Comparison of ENCODE assay signal across 8 mouse cellular contexts in the genomic region with DNA sequence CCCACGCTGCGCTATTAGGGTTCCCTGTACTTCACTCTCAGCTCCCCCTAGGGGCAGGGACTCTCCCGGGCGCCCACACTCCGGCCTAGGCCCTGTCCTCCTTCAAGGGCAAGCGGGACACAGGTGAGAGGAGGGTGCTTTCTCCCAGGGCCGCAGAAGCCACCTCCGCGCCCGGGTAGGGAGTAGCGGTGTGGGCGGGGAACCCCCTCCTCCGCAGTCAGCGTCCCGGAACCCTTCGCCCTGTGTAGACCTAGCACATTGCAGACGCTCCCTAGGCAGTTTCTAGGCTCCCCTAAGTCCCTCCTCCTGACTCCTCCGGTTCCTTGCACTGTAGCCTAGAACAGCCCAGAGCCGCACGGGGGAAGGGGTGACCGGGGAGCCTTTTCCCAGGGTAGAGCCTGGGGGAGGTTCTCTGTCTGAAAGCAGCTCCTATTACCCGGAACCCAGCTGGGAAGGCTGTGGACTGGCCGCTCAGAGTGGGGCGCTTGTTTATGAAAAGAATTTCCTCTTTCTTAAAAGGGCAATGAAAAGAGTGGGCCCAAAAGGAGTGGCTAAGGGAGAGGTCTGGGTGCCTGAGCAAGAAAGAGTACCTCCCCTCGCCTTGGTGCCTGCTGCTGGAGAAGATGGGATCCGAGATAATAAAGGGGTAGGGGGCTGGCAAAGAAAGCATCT. TPM values are rescaled to one million over a fixed set of nuclear protein-coding genes. Genes with fewer than 3 reads are reported as not detected.
DNase-seq lines count a peak whose midpoint lies in the region; ATAC-seq and TF ChIP-seq lines count a peak whose summit lies in the region.

No protein-coding gene starts in this region.

- TF ChIP-seq EP300 in liver, embryonic 14.5 days (IDR thresholded peaks at IDR 0.05; ENCODE audit: low read depth) = peak; percentile 57; the same call in 1 of the 2 replicates
- peak; percentile 81 for TF ChIP-seq EP300 in stomach, postnatal 0 days (optimal IDR thresholded peaks at IDR 0.05)

- peak overlapping the region; percentile 98 to 99 for H3K27ac ChIP-seq in heart, embryonic 14.5 days (replicated peaks in 1 of 2; ENCODE audit: control insufficient read depth in 1 of 2, insufficient read depth in 1 of 2, low read depth in 2 of 2, low read length in 2 of 2)
- H3K27ac ChIP-seq in liver, embryonic 14.5 days = peak overlapping the region; percentile 65
- H3K27ac ChIP-seq in neural tube, embryonic 11.5 days (ENCODE audit: low read depth, low read length) = peak overlapping the region; percentile 91
- peak overlapping the region; percentile 99 for H3K27ac ChIP-seq in stomach, postnatal 0 days (replicated peaks)

- H3K9ac ChIP-seq in heart, embryonic 14.5 days (ENCODE audit: low read length) = peak overlapping the region; percentile 80
- H3K9ac ChIP-seq in liver, embryonic 14.5 days (replicated peaks) = peak overlapping the region; percentile 75
- peak overlapping the region; percentile 73 for H3K9ac ChIP-seq in neural tube, embryonic 11.5 days (ENCODE audit: low read length)
- H3K9ac ChIP-seq in stomach, postnatal 0 days (ENCODE audit: low read length) = peak overlapping the region; percentile 76

- H3K27me3 ChIP-seq in heart, embryonic 14.5 days (ENCODE audit: control insufficient read depth, insufficient read depth, low read length) = no peaks in the 10 kb centered on the region
- no peaks in the 10 kb centered on the region for H3K27me3 ChIP-seq in liver, embryonic 14.5 days (ENCODE audit: control insufficient read depth, insufficient read depth, low read length)
- 0 out of 2 replicates have a peak, but pooled peaks cover 4% of the 10 kb centered on the region for H3K27me3 ChIP-seq in neural tube, embryonic 11.5 days (ENCODE audit: control insufficient read depth, insufficient read depth, low read length)
- H3K27me3 ChIP-seq in stomach, postnatal 0 days (ENCODE audit: control insufficient read depth, insufficient read depth, low read length) = no peaks in the 10 kb centered on the region

- DNase-seq in c-Kit-negative CD71-positive TER-119-positive erythroid progenitor cells, embryonic 14.5 days (ENCODE audit: low read depth, low spot score) = peak; percentile 78
- peak; percentile 93 for DNase-seq in fibroblast of lung, adult 2 months (ENCODE audit: low read depth)
- peak; percentile 96 for DNase-seq in kidney, postnatal 14 days
- DNase-seq in liver, embryonic 14.5 days (ENCODE audit: low read depth in 3 of 3, low spot score in 3 of 3) = peak; percentile 82 to 85 (median 84)
- peak; percentile 95 for DNase-seq in neural tube, embryonic 11.5 days (ENCODE audit: low spot score)
- DNase-seq in stomach, postnatal 0 days (ENCODE audit: low spot score) = peak; percentile 97

- peaks cover 18 to 21% of the 10 kb centered on the region in 2 experiments for H3K4me1 ChIP-seq in heart, embryonic 14.5 days (ENCODE audit: control insufficient read depth in 2 of 2, insufficient read depth in 2 of 2, low read length in 2 of 2)
- H3K4me1 ChIP-seq in liver, embryonic 14.5 days (replicated peaks; ENCODE audit: control insufficient read depth in 2 of 2, insufficient read depth in 2 of 2, low read length in 1 of 2) = peaks cover 19 to 31% of the 10 kb centered on the region in 2 experiments
- peaks cover 6% of the 10 kb centered on the region; the same call in 1 of the 2 replicates for H3K4me1 ChIP-seq in neural tube, embryonic 11.5 days (ENCODE audit: control insufficient read depth, insufficient read depth, low read length)
- H3K4me1 ChIP-seq in stomach, postnatal 0 days (replicated peaks; ENCODE audit: control insufficient read depth, insufficient read depth) = peaks cover 3% of the 10 kb centered on the region; the same call in 1 of the 2 replicates

- no peaks in the 10 kb centered on the region for H3K9me3 ChIP-seq in heart, embryonic 14.5 days (ENCODE audit: control insufficient read depth, low read length)
- no peaks in the 10 kb centered on the region for H3K9me3 ChIP-seq in liver, embryonic 14.5 days (ENCODE audit: control insufficient read depth, low read length)
- no peaks in the 10 kb centered on the region for H3K9me3 ChIP-seq in neural tube, embryonic 11.5 days (ENCODE audit: control insufficient read depth, low read length)
- H3K9me3 ChIP-seq in stomach, postnatal 0 days (ENCODE audit: control insufficient read depth, low read length) = no peaks in the 10 kb centered on the region

- TF ChIP-seq CTCF in liver, embryonic 14.5 days (IDR thresholded peaks at IDR 0.05; ENCODE audit: low read depth) = peak; percentile 91
- TF ChIP-seq CTCF in stomach, postnatal 0 days (IDR thresholded peaks at IDR 0.05; ENCODE audit: low read depth) = peak; percentile 71

- WGBS in heart, embryonic 14.5 days = under 1% methylated on average over 26 of the region's 26 CpGs
- under 1% methylated on average over 26 of the region's 26 CpGs for WGBS in liver, embryonic 14.5 days (ENCODE audit: insufficient replicate concordance)
- WGBS in neural tube, embryonic 11.5 days = under 1% methylated on average over 26 of the region's 26 CpGs
- 0% methylated on average over 26 of the region's 26 CpGs for WGBS in stomach, postnatal 0 days

- H3K4me3 ChIP-seq in heart, embryonic 14.5 days (ENCODE audit: control insufficient read depth in 1 of 2, insufficient read depth in 1 of 2, low read depth in 1 of 2, low read length in 2 of 2) = peak overlapping the region; percentile 53 to 64
- H3K4me3 ChIP-seq in liver, embryonic 14.5 days (ENCODE audit: insufficient read depth in 1 of 2, low read depth in 2 of 2, low read length in 2 of 2) = peak overlapping the region; percentile 61 to 78
- peak overlapping the region; percentile 58 for H3K4me3 ChIP-seq in neural tube, embryonic 11.5 days (ENCODE audit: low read depth, low read length)
- H3K4me3 ChIP-seq in stomach, postnatal 0 days (ENCODE audit: low read depth, low read length) = peak overlapping the region; percentile 51

- no peaks in the 10 kb centered on the region for H3K36me3 ChIP-seq in heart, embryonic 14.5 days (ENCODE audit: control insufficient read depth, insufficient read depth, low read length)
- H3K36me3 ChIP-seq in liver, embryonic 14.5 days (replicated peaks; ENCODE audit: control insufficient read depth, insufficient read depth, low read depth) = no peaks in the 10 kb centered on the region
- no peaks in the 10 kb centered on the region for H3K36me3 ChIP-seq in neural tube, embryonic 11.5 days (ENCODE audit: control insufficient read depth, insufficient read depth, low read length)
- H3K36me3 ChIP-seq in stomach, postnatal 0 days (ENCODE audit: control insufficient read depth, insufficient read depth, low read length) = no peaks in the 10 kb centered on the region

- peak; percentile 72 for ATAC-seq in CD4-positive, CD25-positive, alpha-beta regulatory T cell, adult 4 months
- peak; percentile 85 for ATAC-seq in heart, embryonic 14.5 days (ENCODE audit: insufficient number of reproducible peaks, insufficient read depth, low FRiP score, low read depth)
- ATAC-seq in liver, embryonic 14.5 days (ENCODE audit: insufficient read depth) = peak; percentile 79
- ATAC-seq in neural tube, embryonic 11.5 days (ENCODE audit: insufficient read depth, low FRiP score, low TSS enrichment) = peak; percentile 85
- ATAC-seq in stomach, postnatal 0 days (ENCODE audit: low FRiP score, low TSS enrichment) = peak; percentile 90

- peak overlapping the region; percentile 64 for H3K4me2 ChIP-seq in heart, embryonic 14.5 days (ENCODE audit: low read length)
- peak overlapping the region; percentile 70 for H3K4me2 ChIP-seq in liver, embryonic 14.5 days (ENCODE audit: low read depth)
- H3K4me2 ChIP-seq in neural tube, embryonic 11.5 days (ENCODE audit: low read depth) = peak overlapping the region; percentile 63
- peak overlapping the region; percentile 66 for H3K4me2 ChIP-seq in stomach, postnatal 0 days (replicated peaks; ENCODE audit: low read depth)

RNA-seq across cellular contexts. Expression of a gene that starts 4.5 kb away (rescaled TPM):
- polyA plus RNA-seq in CD4-positive, CD25-positive, alpha-beta regulatory T cell, adult 4 months (2017; shearing (Covaris generic)) = 10 to 100 TPM; 39.8 to 48.3 TPM
- polyA plus RNA-seq in heart, embryonic 14.5 days (2014; fragmentation: Nextera tagmentation; extraction: Ambion mirVana) = 67.3 and 67.8 TPM in 2 replicates
- polyA plus RNA-seq in liver, embryonic 14.5 days (2012; rRNA removed) = 36.0 and 39.6 TPM in 2 replicates
- polyA plus RNA-seq in liver, embryonic 14.5 days (2014; fragmentation: Nextera tagmentation; extraction: Ambion mirVana) = 37.6 and 40.3 TPM in 2 replicates
- polyA plus RNA-seq in neural tube, embryonic 11.5 days (2014; fragmentation: Nextera tagmentation; extraction: Ambion mirVana) = 41.5 and 43.5 TPM in 2 replicates
- polyA plus RNA-seq in stomach, postnatal 0 days (2015; fragmentation: Nextera tagmentation; extraction: Ambion mirVana) = 45.2 and 47.4 TPM in 2 replicates

RNA-seq across cellular contexts. Expression of a gene that starts 11.9 kb away (rescaled TPM):
- polyA plus RNA-seq in CD4-positive, CD25-positive, alpha-beta regulatory T cell, adult 4 months (2017; shearing (Covaris generic)) = 1 to 10 TPM in 1 of 2 experiments, under 1 TPM in 1; 0.78 to 4.0 TPM
- 4.4 and 4.9 TPM in 2 replicates for polyA plus RNA-seq in heart, embryonic 14.5 days (2014; fragmentation: Nextera tagmentation; extraction: Ambion mirVana)
- 9.2 and 13.7 TPM in 2 replicates for polyA plus RNA-seq in liver, embryonic 14.5 days (2012; rRNA removed)
- 8.3 and 8.7 TPM in 2 replicates for polyA plus RNA-seq in liver, embryonic 14.5 days (2014; fragmentation: Nextera tagmentation; extraction: Ambion mirVana)
- 1.9 and 2.3 TPM in 2 replicates for polyA plus RNA-seq in neural tube, embryonic 11.5 days (2014; fragmentation: Nextera tagmentation; extraction: Ambion mirVana)
- 3.0 and 3.8 TPM in 2 replicates for polyA plus RNA-seq in stomach, postnatal 0 days (2015; fragmentation: Nextera tagmentation; extraction: Ambion mirVana)

RNA-seq across cellular contexts. Expression of a gene that starts 22.3 kb away (rescaled TPM):
- polyA plus RNA-seq in CD4-positive, CD25-positive, alpha-beta regulatory T cell, adult 4 months (2017; shearing (Covaris generic)) = under 1 TPM; 0.23 to 0.33 TPM
- polyA plus RNA-seq in heart, embryonic 14.5 days (2014; fragmentation: Nextera tagmentation; extraction: Ambion mirVana) = 0.27 and 0.38 TPM in 2 replicates
- polyA plus RNA-seq in liver, embryonic 14.5 days (2012; rRNA removed) = 0.39 and 0.62 TPM in 2 replicates
- polyA plus RNA-seq in liver, embryonic 14.5 days (2014; fragmentation: Nextera tagmentation; extraction: Ambion mirVana) = 0.40 and 0.50 TPM in 2 replicates
- polyA plus RNA-seq in neural tube, embryonic 11.5 days (2014; fragmentation: Nextera tagmentation; extraction: Ambion mirVana) = 0.09 and 0.15 TPM in 2 replicates
- 11.1 and 12.8 TPM in 2 replicates for polyA plus RNA-seq in stomach, postnatal 0 days (2015; fragmentation: Nextera tagmentation; extraction: Ambion mirVana)

RNA-seq across cellular contexts. Expression of a gene that starts 24.9 kb away (rescaled TPM):
- polyA plus RNA-seq in CD4-positive, CD25-positive, alpha-beta regulatory T cell, adult 4 months (2017; shearing (Covaris generic)) = under 1 TPM in 1 of 2 experiments, not detected in 1; 0.29 TPM
- 0.34 and 0.55 TPM in 2 replicates for polyA plus RNA-seq in heart, embryonic 14.5 days (2014; fragmentation: Nextera tagmentation; extraction: Ambion mirVana)
- polyA plus RNA-seq in liver, embryonic 14.5 days (2012; rRNA removed) = 0.05 and 0.10 TPM in 2 replicates
- polyA plus RNA-seq in liver, embryonic 14.5 days (2014; fragmentation: Nextera tagmentation; extraction: Ambion mirVana) = not detected in 2 replicates
- 0.20 and 0.26 TPM in 2 replicates for polyA plus RNA-seq in neural tube, embryonic 11.5 days (2014; fragmentation: Nextera tagmentation; extraction: Ambion mirVana)
- polyA plus RNA-seq in stomach, postnatal 0 days (2015; fragmentation: Nextera tagmentation; extraction: Ambion mirVana) = 0.50 and 0.73 TPM in 2 replicates

Comparison
In these comparisons a context has a peak if more than half of its experiments do, and no peak if none do; other contexts are left out.
1. Peak in every context shown above with its lines: DNase-seq, ATAC-seq, H3K4me3 ChIP-seq and H3K27ac ChIP-seq.